Mouse (Mus musculus) liver, adult 2 months (tissue): ENCODE measurements around the gene Dytn.

ENCODE experiments used
- CTCF ChIP-seq: fragments of 200-500 bp; IDR thresholded peaks from 2 replicates; pipeline ENCODE4 v1.5.1; 2011; ENCODE audit warnings: low read depth, low read length, control low read depth
- POLR2A ChIP-seq: fragments of 200-500 bp; IDR thresholded peaks from 2 replicates; pipeline ENCODE4 v1.6.1; 2011; ENCODE audit warnings: low read length, control low read depth; ENCODE audit not compliant: insufficient read depth; ENCODE audit errors: extremely low read depth

DNA sequence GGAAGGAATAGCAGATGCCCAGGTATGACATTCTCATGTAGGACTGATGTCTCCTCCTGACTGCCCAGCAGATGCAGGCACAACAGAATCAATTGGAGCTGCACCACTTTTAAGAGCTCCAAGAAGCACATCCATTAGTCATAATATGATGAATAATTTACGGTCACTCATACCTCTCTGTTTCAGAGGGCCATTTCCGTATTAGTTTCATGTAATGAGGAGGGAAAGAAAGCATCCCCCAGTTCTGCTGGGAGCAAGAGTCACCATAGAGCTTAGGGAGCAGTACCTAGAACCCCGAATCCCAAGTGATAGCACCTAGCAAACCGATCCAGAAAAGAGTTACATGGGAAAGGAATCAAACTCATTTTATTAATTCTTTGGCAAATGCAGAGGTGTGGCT, at the start of gene Dytn:
- no peak for TF ChIP-seq POLR2A
- TF ChIP-seq CTCF: no peak
